Comparison of ENCODE assay signal across 9 mouse cellular contexts in the genomic region with DNA sequence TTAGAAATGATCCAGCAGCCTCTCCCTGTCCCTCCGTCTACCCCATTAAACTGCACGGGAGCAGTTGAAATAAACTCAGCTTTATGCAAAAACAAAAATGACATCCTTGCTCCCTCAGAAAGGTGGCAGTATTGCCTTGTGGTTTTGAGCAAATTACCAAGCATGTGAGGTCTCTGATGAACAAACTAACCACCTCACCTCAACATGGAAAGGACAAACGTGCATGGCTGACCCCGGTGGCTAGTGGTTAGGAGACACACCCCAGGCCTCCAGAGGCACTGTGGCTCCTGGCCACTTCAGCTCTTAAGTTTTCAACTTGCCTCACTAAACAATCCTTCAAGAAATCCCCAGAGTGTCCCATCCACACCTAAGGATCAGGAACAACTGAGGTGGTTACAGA. TPM values are rescaled to one million over a fixed set of nuclear protein-coding genes. Genes with fewer than 3 reads are reported as not detected.
DNase-seq lines count a peak whose midpoint lies in the region; ATAC-seq and TF ChIP-seq lines count a peak whose summit lies in the region.
"Had no signal": no experiment of that assay in that cellular context is flagged by ENCODE, and none has a peak within 500 bp of the region (broad histone marks: within the 10 kb centered on the region; RNA-seq: fewer than 3 reads in every experiment).

No protein-coding gene starts in this region.

- no peak overlapping the region for H3K4me2 ChIP-seq in hindbrain, embryonic 14.5 days (replicated peaks)
- no peak overlapping the region for H3K4me2 ChIP-seq in hindbrain, embryonic 13.5 days
- H3K4me2 ChIP-seq in hindbrain, embryonic 12.5 days (replicated peaks) = no peak overlapping the region

- peak; percentile 7; the same call in 1 of the 2 replicates for TF ChIP-seq CTCF in lung, adult 2 months (IDR thresholded peaks at IDR 0.05; ENCODE audit: insufficient read depth, low read length)

- ATAC-seq in hindbrain, embryonic 14.5 days (ENCODE audit: low FRiP score) = no peak
- ATAC-seq in hindbrain, embryonic 13.5 days (ENCODE audit: low FRiP score) = no peak
- ATAC-seq in hindbrain, embryonic 12.5 days (ENCODE audit: low FRiP score) = no peak

- H3K27me3 ChIP-seq in hindbrain, embryonic 14.5 days (ENCODE audit: control insufficient read depth, insufficient read depth, low read length) = peaks cover 24% of the 10 kb centered on the region
- H3K27me3 ChIP-seq in hindbrain, embryonic 13.5 days = peaks cover 37% of the 10 kb centered on the region
- H3K27me3 ChIP-seq in hindbrain, embryonic 12.5 days = peaks cover 35% of the 10 kb centered on the region

- peaks cover 16% of the 10 kb centered on the region; the same call in 1 of the 2 replicates for H3K4me1 ChIP-seq in hindbrain, embryonic 14.5 days (replicated peaks; ENCODE audit: control insufficient read depth, insufficient read depth, low read length)
- peaks cover 17% of the 10 kb centered on the region for H3K4me1 ChIP-seq in hindbrain, embryonic 13.5 days (replicated peaks)
- no peaks in the 10 kb centered on the region for H3K4me1 ChIP-seq in lung, adult 2 months (ENCODE audit: control insufficient read depth, insufficient read depth, low read length)
- peaks cover 10% of the 10 kb centered on the region for H3K4me1 ChIP-seq in hindbrain, embryonic 12.5 days

- DNase-seq in hindbrain, embryonic 14.5 days (ENCODE audit: low spot score) = peak; percentile 67
- DNase-seq in Muller cell, postnatal 12 days (ENCODE audit: inconsistent ontology term) = peak; percentile 62
- peak; percentile 34 for DNase-seq in embryo, embryonic 11 days
- DNase-seq in lung, adult 2 months = no peak
- DNase-seq in ovary, adult 18-20 months (ENCODE audit: low spot score) = no peak
- DNase-seq in urinary bladder, postnatal 25 days (ENCODE audit: low spot score) = no peak

- 66% methylated on average over 4 of the region's 4 CpGs for WGBS in hindbrain, embryonic 14.5 days
- 66% methylated on average over 4 of the region's 4 CpGs for WGBS in hindbrain, embryonic 13.5 days
- WGBS in lung, adult 2 months = 34% methylated on average over 4 of the region's 4 CpGs
- WGBS in hindbrain, embryonic 12.5 days = 60% methylated on average over 4 of the region's 4 CpGs

- no peaks in the 10 kb centered on the region for H3K9me3 ChIP-seq in hindbrain, embryonic 14.5 days (ENCODE audit: control insufficient read depth, low read length)
- H3K9me3 ChIP-seq in hindbrain, embryonic 13.5 days = no peaks in the 10 kb centered on the region
- H3K9me3 ChIP-seq in hindbrain, embryonic 12.5 days (replicated peaks) = no peaks in the 10 kb centered on the region

- no peak for TF ChIP-seq POLR2A in lung, adult 2 months (IDR thresholded peaks at IDR 0.05; ENCODE audit: borderline replicate concordance, extremely low read depth, low read depth, low read length)

- no peaks in the 10 kb centered on the region for H3K36me3 ChIP-seq in hindbrain, embryonic 14.5 days (replicated peaks; ENCODE audit: control insufficient read depth, insufficient read depth)
- H3K36me3 ChIP-seq in hindbrain, embryonic 13.5 days = no peaks in the 10 kb centered on the region
- H3K36me3 ChIP-seq in hindbrain, embryonic 12.5 days = no peaks in the 10 kb centered on the region

- no peak overlapping the region for H3K4me3 ChIP-seq in hindbrain, embryonic 14.5 days (replicated peaks; ENCODE audit: low read length)
- H3K4me3 ChIP-seq in hindbrain, embryonic 13.5 days = no peak overlapping the region
- H3K4me3 ChIP-seq in lung, adult 2 months (replicated peaks; ENCODE audit: extremely low read depth, low read depth, low read length) = no peak overlapping the region
- no peak overlapping the region for H3K4me3 ChIP-seq in hindbrain, embryonic 12.5 days

- no peak overlapping the region for H3K9ac ChIP-seq in hindbrain, embryonic 14.5 days
- H3K9ac ChIP-seq in hindbrain, embryonic 13.5 days = no peak overlapping the region
- H3K9ac ChIP-seq in hindbrain, embryonic 12.5 days = no peak overlapping the region

- no peak overlapping the region for H3K27ac ChIP-seq in hindbrain, embryonic 14.5 days
- H3K27ac ChIP-seq in hindbrain, embryonic 13.5 days = no peak overlapping the region
- no peak overlapping the region for H3K27ac ChIP-seq in hindbrain, embryonic 12.5 days
- H3K27ac ChIP-seq: macrophage had no signal

RNA-seq across cellular contexts. Expression of a gene that starts 1.5 kb away (rescaled TPM):
- polyA plus RNA-seq in hindbrain, embryonic 14.5 days (2014; fragmentation: Nextera tagmentation; extraction: Ambion mirVana) = 0.34 and 0.44 TPM in 2 replicates
- 0.95 and 0.98 TPM in 2 replicates for polyA plus RNA-seq in hindbrain, embryonic 13.5 days (2015; fragmentation: Nextera tagmentation; extraction: Ambion mirVana)
- 2.7 and 3.1 TPM in 2 replicates for polyA plus RNA-seq in lung, adult 2 months (2012; rRNA removed)
- polyA plus RNA-seq in hindbrain, embryonic 12.5 days (2016; fragmentation: Nextera tagmentation; extraction: Ambion mirVana) = 0.50 and 0.89 TPM in 2 replicates
- polyA plus RNA-seq: macrophage had no signal

Comparison
In these comparisons a context has a peak if more than half of its experiments do, and no peak if none do; other contexts are left out.
1. DNase-seq: peak in hindbrain, embryonic 14.5 days (single experiment), Muller cell, postnatal 12 days (single experiment) and embryo, embryonic 11 days (single experiment); none in lung, adult 2 months (single experiment), ovary, adult 18-20 months (single experiment) and urinary bladder, postnatal 25 days (single experiment).